Mouse (Mus musculus): Measurements from ENCODE around the gene Kitl. TPM values are rescaled to one million over a fixed set of nuclear protein-coding genes. Genes with fewer than 3 reads are reported as not detected.

Kitl gene
- total RNA-seq, 2 experiments from 2014 or later: 96.3 to 105 TPM

DNA sequence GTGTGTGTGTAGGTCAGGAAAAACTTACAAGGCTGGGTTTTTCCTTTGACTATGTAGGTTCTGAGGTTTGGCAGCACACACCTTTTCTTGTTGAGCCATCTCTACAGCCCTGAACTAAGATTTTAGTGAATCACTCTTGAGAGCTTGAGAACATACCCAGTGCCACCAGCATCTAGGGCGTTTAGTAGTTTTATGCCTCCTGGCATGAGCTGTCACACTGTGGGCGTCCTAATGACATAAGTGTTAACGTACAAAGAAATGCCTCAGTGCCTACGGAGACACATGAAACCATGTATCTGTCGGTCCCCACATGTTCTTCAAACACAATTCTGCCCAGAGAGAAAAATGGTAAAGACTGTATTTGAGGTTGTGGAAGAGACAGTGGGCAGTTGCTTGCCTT lies 15.0 kb downstream of the Kitl start:
- no peak for DNase-seq

GRCm38 (mm10) chr10:100030980-100031516 lies 15.6 kb downstream of the Kitl start:
- no peak for DNase-seq

DNA sequence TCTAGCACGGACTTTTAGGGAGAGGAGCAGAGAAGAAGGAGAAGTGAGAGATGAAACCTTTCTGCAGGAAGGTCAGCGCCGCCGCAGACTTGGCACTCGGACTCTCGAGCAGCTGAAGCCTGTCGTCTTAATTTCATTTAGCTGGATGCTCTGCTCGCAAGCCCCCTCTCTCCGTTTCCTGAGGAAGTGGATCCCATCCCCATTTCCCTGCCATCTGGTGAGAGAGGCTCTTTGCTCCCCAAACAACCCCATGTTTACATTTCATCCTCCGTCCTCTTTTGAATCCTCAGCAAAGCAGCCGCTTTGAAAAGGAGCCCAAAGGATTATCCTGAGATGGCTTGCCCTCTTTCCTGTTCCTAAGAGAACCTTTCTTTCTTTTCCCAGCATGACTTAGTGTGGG lies 16.2 kb downstream of the Kitl start:
- no peak for DNase-seq

GRCm38 (mm10) chr10:100032566-100032965 lies 17.1 kb downstream of the Kitl start:
- no peak for DNase-seq

GRCm38 (mm10) chr10:100036021-100036420 lies 20.6 kb downstream of the Kitl start:
- no peak for DNase-seq

GRCm38 (mm10) chr10:100038342-100038898 lies 23.0 kb downstream of the Kitl start:
- no peak for DNase-seq

- no peak for DNase-seq
Observed at GRCm38 (mm10) chr10:100038994-100039393, 23.6 kb downstream of the Kitl start.

GRCm38 (mm10) chr10:100043748-100044147 lies 28.3 kb downstream of the Kitl start:
- no peak for DNase-seq

- no peak for DNase-seq
Observed at GRCm38 (mm10) chr10:100044153-100044552, 28.7 kb downstream of the Kitl start.

GRCm38 (mm10) chr10:100051146-100051783 lies 35.8 kb downstream of the Kitl start:
- no peak for DNase-seq

DNA sequence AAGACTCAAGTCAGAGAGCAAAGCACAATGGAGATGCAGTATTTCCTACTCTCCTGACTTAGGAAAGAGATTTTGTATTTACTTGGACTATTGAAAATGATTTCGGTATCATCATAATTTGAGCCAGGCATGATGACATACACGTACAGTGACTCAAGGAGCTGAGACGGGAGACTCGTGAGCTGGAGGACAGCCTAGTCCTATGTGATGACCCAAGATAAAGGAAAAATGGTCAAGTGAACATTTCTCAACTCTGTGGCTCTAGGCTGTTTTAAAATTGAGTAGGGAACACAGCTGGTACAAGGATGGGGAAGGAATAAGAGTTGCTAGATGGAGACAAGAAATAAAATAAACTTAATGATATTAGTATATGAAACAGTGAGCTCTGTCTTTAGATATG lies 37.0 kb downstream of the Kitl start:
- no peak for DNase-seq

- DNase-seq: no peak
Observed at GRCm38 (mm10) chr10:100052911-100053310, 37.5 kb downstream of the Kitl start.

- no peak for DNase-seq
Observed at GRCm38 (mm10) chr10:100054006-100054405, 38.6 kb downstream of the Kitl start.

GRCm38 (mm10) chr10:100055082-100055481 lies 39.7 kb downstream of the Kitl start:
- DNase-seq: no peak

DNA sequence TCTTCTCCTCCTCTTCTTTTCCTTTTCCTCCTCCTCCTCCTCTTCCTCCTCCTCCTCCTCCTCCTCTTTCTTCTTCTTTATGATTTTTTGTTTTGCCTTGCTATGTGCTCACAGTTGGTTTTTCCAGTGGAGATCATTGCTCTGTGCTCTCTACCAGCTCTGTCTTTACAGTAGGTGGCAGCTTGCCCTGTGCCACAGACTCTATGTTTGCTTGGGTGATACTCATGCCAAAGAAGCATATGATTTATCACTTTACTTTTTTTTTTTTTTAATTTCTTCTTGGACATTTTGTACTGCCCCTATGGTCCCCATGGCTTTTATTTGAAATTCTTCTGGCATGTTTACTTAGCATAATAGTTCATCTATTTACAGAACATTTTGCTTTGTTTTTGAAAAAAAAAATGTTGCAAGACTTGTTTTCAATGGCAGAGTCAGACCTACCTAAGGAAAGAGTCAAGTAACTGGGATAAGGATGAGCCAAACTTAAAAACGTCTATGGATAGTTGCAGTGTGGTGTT lies 41.7 kb downstream of the Kitl start:
- DNase-seq: no peak

DNA sequence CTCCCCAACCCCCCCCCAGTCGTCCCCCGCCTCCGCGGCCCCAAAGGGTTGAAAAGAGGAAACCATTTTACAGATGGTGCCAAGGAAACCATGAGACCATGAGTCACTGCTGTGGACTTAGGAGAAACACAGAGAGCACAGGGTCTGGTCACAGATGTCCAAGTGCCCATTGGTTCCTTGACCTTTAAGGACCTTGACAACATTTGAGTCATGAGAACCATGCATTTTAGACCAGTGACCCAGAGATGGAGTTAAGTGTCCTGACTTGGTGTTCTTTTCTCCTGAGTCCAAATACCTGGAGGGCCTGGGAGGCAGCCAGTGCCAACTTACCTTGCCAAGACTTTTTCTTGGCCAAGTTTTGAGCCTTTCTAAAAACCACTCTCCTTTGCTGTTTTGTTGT lies 43.9 kb downstream of the Kitl start:
- no peak for DNase-seq

DNA sequence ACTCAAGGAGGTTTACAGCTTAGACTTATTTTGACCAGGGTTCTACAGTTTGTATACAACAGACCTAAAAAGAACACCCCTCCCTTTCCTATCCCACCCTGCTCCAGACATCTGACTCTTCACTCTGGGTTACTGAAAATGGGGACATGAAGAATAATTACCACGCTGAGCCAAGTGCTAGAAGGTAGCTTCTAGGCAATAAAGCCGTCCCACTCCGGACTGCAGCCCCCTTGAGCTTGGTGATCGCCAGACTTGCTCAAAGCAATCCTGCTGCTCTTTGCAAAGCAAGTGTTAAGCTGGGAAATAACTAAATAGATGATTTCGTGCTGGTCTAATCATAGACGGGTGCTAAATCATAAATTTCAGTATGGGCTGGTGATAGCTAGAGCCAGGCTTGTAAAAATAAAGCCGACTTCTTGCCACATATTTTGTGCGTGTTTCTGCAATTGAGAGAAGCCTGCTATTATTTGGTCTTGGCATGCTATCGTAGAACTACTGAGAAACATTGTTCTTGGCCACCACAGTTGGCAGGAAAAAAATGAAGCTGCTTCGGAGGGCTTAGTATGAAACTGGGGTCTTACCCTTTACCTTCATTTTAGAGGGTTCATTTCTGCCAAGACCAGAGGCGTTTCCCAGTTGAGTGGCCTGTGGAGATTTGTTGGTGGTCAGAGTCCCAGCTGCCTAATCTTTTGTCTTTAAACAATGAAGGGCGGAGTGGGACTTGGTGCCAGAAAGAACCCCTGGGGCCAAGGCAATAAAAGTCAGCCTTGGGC lies 50.3 kb downstream of the Kitl start:
- DNase-seq: peak; percentile 36

DNA sequence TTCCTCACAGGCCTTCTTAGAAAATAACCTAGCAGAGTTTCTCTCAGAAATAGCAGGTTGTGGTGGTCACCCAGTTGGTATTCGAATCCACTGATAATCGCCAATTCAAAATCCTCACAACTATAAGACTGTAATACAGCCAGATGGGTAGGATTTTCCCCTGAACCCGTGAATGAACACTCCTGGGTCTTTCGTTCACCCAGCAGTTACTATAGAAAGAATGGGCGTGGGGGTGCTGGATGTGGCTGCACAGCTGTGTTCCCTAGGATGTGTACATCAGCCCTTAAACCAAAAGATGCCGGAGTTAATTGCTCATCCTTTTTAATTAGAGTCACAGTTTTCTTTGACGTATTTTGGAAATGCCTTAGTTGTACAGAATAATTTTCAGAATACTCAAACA lies 50.9 kb downstream of the Kitl start:
- DNase-seq: no peak

- DNase-seq: no peak
Observed at GRCm38 (mm10) chr10:100072641-100073040, 57.2 kb downstream of the Kitl start.

DNA sequence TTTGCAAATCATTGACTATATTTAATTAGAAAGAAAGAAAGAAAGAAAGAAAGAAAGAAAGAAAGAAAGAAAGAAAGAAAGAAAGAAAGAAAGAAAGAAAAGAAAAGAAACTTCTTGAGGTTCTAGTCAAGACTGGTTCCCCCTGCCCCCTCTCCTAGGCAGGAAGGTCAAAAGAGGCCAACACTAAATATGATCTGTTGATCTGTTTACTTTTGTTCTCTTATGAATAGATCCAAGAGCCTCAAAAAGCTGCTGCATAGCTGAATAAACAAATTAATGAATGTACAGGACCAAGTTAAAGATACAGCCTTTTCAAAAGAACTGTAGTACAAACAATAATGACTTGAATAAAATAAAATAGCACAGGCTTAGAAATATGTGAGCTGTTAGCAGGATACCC lies 57.7 kb downstream of the Kitl start:
- DNase-seq: no peak

- DNase-seq: no peak
Observed at GRCm38 (mm10) chr10:100101115-100101514, 85.7 kb downstream of the Kitl start.

DNA sequence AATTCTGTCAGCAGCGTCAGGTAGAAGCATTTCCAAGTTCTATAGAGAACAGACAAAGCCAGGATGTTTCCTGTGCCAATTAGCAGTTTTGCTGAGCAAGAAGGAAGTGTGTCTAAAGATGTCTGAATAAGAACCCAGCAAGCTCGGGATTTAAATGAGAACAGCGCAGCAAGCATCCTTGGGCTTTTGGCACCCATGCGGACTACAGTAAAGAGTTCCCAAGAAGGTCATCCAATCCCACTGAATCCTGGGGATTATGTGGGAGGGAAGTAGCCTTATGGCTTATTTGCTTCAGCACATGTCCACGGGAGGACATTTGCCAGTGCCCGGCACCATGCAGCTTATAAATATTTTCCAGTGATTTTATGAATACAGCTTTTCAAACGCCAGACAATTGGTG lies 95.8 kb downstream of the Kitl start:
- DNase-seq: no peak

GRCm38 (mm10) chr10:100115570-100115969 lies 100.1 kb downstream of the Kitl start:
- DNase-seq: no peak
